Mouse (Mus musculus) intestine, embryonic 14.5 days (tissue): Measurements from ENCODE around the gene Mgat4b. TPM values are rescaled to one million over a fixed set of nuclear protein-coding genes. Genes with fewer than 3 reads are reported as not detected.
"Not testable (repeated sequence)": the region's sequence is repeated elsewhere in the genome, so short reads cannot be mapped to it uniquely, and the experiment has no call there.

Experiments used
- ATAC-seq: fragments of 200-750 bp; cut with Nextera tagmentation; replicated peaks from 2 replicates; pipeline ENCODE4 v1.8.0; 2017; ENCODE audit warnings: low read depth, moderate number of reproducible peaks, moderate TSS enrichment, moderate library complexity; ENCODE audit not compliant: low FRiP score, low TSS enrichment
- DNase-seq: peaks from one replicate; pipeline ENCODE4 v3.0.0-alpha.2; 2018; ENCODE audit warnings: low spot score
- H3K27ac ChIP-seq: fragments of 300-500 bp; sonication (generic); 2 replicates; pipeline ENCODE4 v1.5.1; 2014; ENCODE audit warnings: low read depth, mild to moderate bottlenecking, control low read depth
- H3K27me3 ChIP-seq: fragments of 300-500 bp; sonication (generic); replicated peaks from 2 replicates; pipeline ENCODE4 v1.6.1; 2014; ENCODE audit warnings: low read length, control low read depth; ENCODE audit not compliant: control insufficient read depth, insufficient read depth
- H3K36me3 ChIP-seq: fragments of 300-500 bp; sonication (generic); 2 replicates; pipeline ENCODE4 v1.6.1; 2014; ENCODE audit warnings: low read length, control low read depth; ENCODE audit not compliant: control insufficient read depth, insufficient read depth
- H3K4me1 ChIP-seq: fragments of 300-500 bp; sonication (generic); replicated peaks from 2 replicates; pipeline ENCODE4 v1.6.1; 2014; ENCODE audit warnings: low read length, control low read depth, mixed read lengths; ENCODE audit not compliant: control insufficient read depth, insufficient read depth
- H3K4me2 ChIP-seq: fragments of 300-500 bp; sonication (generic); 2 replicates; pipeline ENCODE4 v1.6.1; 2014; ENCODE audit warnings: low read length
- H3K4me3 ChIP-seq: fragments of 300-500 bp; sonication (generic); 2 replicates; pipeline ENCODE4 v1.5.1; 2014; ENCODE audit warnings: low read depth, low read length, control low read depth, mixed read lengths
- H3K9ac ChIP-seq: fragments of 300-500 bp; sonication (generic); 2 replicates; pipeline ENCODE4 v1.6.1; 2014; ENCODE audit warnings: mild to moderate bottlenecking, low read length
- H3K9me3 ChIP-seq: fragments of 300-500 bp; sonication (generic); 2 replicates; pipeline ENCODE4 v1.6.1; 2016; ENCODE audit warnings: low read length, control low read depth; ENCODE audit not compliant: control insufficient read depth
- WGBS: fragments of 180-500 bp; shearing (Covaris S2); extraction: QIAGEN DNeasy Blood & Tissue Kit; methylation state at CpG from one replicate; pipeline ENCODE4 v1.1.7; 2014; 5-methylcytosine and 5-hydroxymethylcytosine counted together
- polyA plus RNA-seq: library from polyadenylated mRNA; unstranded; fragments of >200 nt; fragmentation: Nextera tagmentation; extraction: Ambion mirVana; gene quantifications from 2 replicates; pipeline ENCODE4 v1.2.1, GENCODE M21; 2014

The Mgat4b gene
- polyA plus RNA-seq, result 13.3 and 24.4 TPM in 2 replicates

DNA sequence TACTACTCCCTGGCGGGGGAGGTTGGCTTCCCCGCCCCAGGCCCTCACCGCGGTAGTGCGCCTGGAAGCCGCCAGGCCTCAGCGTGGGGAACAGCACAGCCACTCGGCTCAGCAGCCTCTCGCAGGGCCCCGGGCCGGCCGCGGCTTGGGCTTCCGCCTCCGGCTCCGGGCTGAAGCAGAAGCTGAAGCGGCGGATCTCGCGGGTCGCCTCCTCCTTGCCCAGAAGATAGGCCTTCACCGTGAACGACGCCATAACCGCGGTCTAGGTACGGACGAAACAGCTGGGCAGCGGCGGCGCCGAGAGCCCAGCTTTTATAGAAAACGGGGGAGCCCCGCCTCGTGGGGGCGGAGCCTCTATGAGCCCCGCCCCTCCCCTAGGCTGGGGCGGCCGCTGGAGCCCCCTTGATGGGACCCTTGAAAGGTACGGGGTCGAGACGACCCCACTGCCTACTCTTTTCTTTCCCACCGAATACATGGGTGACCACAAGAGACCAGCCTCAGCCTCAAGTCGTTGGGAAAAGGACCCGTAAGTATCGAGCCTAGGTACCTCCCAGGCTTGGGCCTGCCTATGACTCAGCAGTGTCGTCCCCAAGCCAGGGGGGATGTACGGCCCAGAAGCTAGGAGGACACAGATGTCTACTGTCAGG lies at the start of gene Mgat4b, which contains the start of gene Sqstm1:
Gene Mgat4b, plus strand, starts transcription at position 386 of the 647 bp plus-strand sequence.
Gene Sqstm1, minus strand, starts transcription at position 323 of the 647 bp plus-strand sequence.
- ATAC-seq (peak; percentile 76), DNase-seq (peak; percentile 95)
- Histone ChIP-seq H3K4me3 (peak within 1 kb of the TSS; percentile 96), H3K9me3 (no peaks in the 10 kb centered on the region), H3K9ac (peak within 1 kb of the TSS; percentile 97), H3K27ac (peak within 1 kb of the TSS; percentile 99), H3K36me3 (peaks cover 22% of the 10 kb centered on the region), H3K4me2 (peak within 1 kb of the TSS; percentile 66), H3K4me1 (peaks cover 13% of the 10 kb centered on the region), H3K27me3 (no peaks in the 10 kb centered on the region)
- WGBS, result under 1% methylated on average over 48 of the region's 48 CpGs

DNA sequence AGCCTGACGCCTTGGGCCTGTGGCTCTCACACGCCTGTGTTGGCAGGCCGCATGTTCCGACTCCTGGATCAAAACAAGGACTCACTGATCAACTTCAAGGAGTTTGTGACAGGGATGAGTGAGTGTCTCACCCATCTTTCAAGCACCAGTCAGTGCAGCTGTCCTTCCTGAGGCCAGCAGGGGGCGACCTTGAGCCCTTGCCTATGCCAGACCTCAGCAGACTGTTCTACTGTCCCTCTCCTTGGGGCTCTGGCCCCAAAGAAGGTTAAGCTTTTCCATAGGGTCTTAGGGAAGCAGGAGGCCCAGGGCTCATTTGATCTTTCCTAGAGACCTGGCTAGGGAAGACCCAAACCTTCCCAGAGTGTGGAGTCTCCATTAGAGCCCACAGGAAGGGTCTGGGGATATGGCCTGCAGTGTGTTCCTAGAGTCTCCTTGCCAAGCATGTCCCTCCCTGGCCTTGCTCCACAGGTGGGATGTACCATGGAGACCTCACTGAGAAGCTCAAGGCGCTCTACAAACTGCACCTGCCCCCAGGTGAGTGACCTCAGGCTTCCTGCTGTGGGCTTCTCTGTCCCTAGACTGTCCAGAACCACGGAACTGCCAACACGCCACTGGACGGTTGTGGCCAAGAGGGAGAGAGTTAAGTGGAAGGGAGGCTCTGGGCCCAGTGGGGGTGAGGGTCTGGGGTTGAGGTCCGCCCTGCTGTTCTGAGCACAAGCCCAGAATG lies 48.9 kb upstream of the Mgat4b start:
- no peak overlapping the region for H3K4me3 ChIP-seq
- H3K9ac ChIP-seq, result no peak overlapping the region
- no peaks in the 10 kb centered on the region for H3K4me1 ChIP-seq
- H3K27me3 ChIP-seq, result no peaks in the 10 kb centered on the region
- no peak overlapping the region for H3K4me2 ChIP-seq
- no peak overlapping the region for H3K27ac ChIP-seq
- ATAC-seq (0 out of 2 replicates have a peak, but pooled peaks have one; percentile 7), DNase-seq (peak; percentile 70)
- peaks cover 82% of the 10 kb centered on the region for H3K36me3 ChIP-seq
- 62% methylated on average over 10 of the region's 10 CpGs for WGBS
- no peaks in the 10 kb centered on the region for H3K9me3 ChIP-seq

DNA sequence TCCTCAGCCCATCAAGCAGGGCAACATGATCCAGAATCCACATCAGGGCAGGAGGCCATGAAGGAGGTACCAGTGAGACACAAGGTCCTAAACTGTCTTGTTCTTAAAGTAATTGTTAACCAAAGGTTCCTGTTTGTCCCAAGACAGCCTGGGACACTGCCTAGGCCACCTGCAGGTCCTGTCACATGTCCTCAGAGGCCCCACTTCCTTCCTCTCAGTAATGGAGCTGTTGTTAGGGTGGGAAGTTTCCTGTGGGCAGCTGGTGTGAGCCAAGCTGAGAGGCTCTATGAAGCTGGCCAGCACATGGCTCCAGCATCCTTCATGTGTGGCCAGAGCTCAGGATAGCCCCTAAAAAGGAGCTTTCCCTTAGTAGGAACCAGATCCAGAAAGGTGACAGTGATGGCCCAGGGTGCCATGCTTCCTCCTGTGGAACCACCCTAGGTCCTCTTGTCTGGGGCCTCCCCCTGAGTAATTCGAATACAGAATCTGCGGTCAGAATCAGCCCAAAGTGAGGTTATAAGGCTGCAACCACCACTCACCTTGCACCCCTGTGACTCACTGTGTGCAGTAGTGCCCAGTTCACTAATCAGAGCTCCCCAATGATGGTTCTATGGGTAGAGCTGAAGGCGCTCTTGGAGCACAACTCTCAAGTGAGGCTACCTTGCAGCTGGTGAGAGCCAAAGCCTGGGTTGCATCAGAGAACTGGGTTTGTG lies 48.2 kb upstream of the Mgat4b start:
- no peaks in the 10 kb centered on the region for H3K9me3 ChIP-seq
- H3K36me3 ChIP-seq, result peaks cover 75% of the 10 kb centered on the region
- H3K4me1 ChIP-seq, result no peaks in the 10 kb centered on the region
- ATAC-seq, result no peak
- 91% methylated on average over 3 of the region's 3 CpGs for WGBS
- no peak overlapping the region for H3K9ac ChIP-seq
- no peak overlapping the region for H3K4me2 ChIP-seq
- no peak overlapping the region for H3K27ac ChIP-seq
- no peak for DNase-seq
- H3K4me3 ChIP-seq, result no peak overlapping the region
- no peaks in the 10 kb centered on the region for H3K27me3 ChIP-seq

DNA sequence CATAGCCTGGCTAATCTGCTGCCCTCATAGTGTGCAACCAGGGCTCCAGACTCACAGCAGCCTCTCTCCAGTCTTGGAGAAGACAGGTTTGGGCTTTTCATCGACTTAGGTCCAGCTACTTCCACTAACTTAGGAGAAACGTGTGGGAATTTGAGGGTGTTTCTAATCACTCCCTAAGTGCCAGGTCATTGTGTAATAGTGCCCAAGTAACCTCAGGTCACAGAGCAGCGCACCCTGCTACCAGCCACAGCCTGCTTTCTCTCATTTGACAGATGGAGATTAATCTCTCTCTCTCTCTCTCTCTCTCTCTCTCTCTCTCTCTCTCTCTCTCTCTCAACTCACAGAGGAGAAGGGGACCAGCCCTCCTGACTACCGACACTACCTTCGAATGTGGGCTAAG lies 42.3 kb upstream of the Mgat4b start:
- Histone ChIP-seq H3K9me3 (no peaks in the 10 kb centered on the region), H3K4me2 (no peak overlapping the region), H3K36me3 (peaks cover 62% of the 10 kb centered on the region), H3K4me3 (no peak overlapping the region), H3K27ac (no peak overlapping the region), H3K4me1 (no peaks in the 10 kb centered on the region), H3K27me3 (no peaks in the 10 kb centered on the region), H3K9ac (no peak overlapping the region)
- 87% methylated on average over 5 of the region's 5 CpGs for WGBS
- no peak for DNase-seq
- no peak for ATAC-seq

DNA sequence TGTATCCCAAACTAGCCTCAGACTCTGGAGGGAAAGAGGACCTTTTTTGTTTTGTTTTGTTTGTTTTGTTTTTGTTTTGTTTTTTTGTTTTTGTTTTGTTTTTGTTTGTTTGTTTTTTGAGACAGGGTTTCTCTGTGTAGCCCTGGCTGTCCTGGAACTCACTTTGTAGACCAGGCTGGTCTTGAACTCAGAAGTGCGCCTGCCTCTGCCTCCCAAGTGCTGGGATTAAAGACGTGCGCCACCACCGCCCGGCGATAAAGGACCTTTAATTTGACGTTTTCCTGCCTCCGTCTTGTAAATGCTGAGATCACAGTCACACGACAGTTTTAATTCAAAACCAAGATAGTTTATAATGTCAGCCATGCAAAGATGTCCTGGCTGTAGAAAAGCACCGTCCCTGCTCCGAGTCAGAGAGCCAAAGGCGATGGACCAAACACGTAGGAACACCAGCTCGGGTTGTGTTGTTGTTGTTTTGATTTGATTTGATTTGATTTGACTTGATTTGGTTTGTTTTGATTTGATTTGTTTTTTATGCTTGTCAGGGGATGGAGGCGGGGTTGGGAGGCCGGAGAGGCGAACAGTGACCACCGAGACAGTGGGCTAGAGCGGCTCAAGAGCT lies 36.5 kb upstream of the Mgat4b start, which contains the start of gene Mrnip:
Gene Mrnip, plus strand, starts transcription at position 334 of the 619 bp plus-strand sequence.
- H3K4me1 ChIP-seq, H3K9me3 ChIP-seq, H3K27me3 ChIP-seq, DNase-seq: not testable (repeated sequence)
- H3K27ac ChIP-seq, result peak within 1 kb of the TSS; percentile 54; the same call in 1 of the 2 replicates
- 5% methylated on average over 19 of the region's 19 CpGs for WGBS
- peak; percentile 61 for ATAC-seq
- peak within 1 kb of the TSS; percentile 84 for H3K4me2 ChIP-seq
- H3K36me3 ChIP-seq, result peaks cover 24% of the 10 kb centered on the region
- H3K9ac ChIP-seq, result peak within 1 kb of the TSS; percentile 78
- peak within 1 kb of the TSS; percentile 82 for H3K4me3 ChIP-seq

DNA sequence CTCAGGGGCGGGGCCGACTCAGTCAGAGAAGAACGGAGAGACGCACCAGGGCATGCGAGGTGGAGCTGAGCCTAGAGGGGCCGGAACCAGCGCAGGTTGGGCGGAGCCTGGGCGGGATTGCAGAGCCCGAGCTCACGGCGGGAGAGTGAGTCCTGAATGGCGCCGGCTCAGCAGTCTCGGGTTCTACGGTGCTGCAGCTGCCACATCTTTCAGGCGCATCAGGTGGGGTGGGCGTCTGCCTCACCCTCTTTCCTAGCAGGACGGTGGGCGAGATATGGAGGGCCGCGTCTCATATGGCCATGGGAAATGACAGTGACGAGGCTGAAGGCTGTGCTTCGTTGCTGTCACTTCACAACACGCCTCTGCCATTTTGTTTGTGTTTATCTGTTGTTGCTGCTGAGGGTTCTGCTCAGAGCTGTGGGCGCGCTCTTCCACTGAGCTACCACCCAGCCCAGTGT lies 35.9 kb upstream of the Mgat4b start:
- Histone ChIP-seq H3K27ac (peak overlapping the region; percentile 54; the same call in 1 of the 2 replicates), H3K36me3 (peaks cover 19% of the 10 kb centered on the region), H3K9me3 (no peaks in the 10 kb centered on the region), H3K27me3 (no peaks in the 10 kb centered on the region), H3K4me3 (peak overlapping the region; percentile 82), H3K4me1 (peaks cover 6% of the 10 kb centered on the region), H3K9ac (peak overlapping the region; percentile 78), H3K4me2 (peak overlapping the region; percentile 84)
- peak; percentile 100 for ATAC-seq
- WGBS, result under 1% methylated on average over 27 of the region's 27 CpGs
- peak; percentile 100 for DNase-seq

DNA sequence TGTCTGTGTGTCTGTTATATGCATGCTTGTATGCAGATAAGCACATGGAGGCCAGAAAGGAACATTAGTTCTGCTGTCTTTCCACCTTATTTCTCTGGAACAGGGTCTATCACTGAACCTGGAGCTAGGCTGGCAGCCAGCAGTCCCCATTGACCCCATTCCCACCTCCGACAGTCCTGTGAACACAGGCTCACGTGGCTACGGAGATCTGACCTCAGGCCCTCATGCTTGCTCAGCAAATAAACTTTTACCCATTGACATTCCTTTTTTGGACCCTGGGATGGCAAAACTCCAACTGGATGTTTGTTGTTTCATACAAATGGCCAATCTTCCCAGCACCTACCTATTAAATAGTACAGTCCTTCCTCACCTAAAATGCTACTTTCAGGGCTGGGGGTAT lies 34.3 kb upstream of the Mgat4b start:
- ATAC-seq (no peak), DNase-seq (no peak)
- H3K9me3 ChIP-seq, result no peaks in the 10 kb centered on the region
- H3K4me1 ChIP-seq, result peaks cover 6% of the 10 kb centered on the region
- no peak overlapping the region for H3K4me3 ChIP-seq
- H3K27ac ChIP-seq, result no peak overlapping the region
- no peaks in the 10 kb centered on the region for H3K27me3 ChIP-seq
- no peak overlapping the region for H3K9ac ChIP-seq
- H3K36me3 ChIP-seq, result peaks cover 8% of the 10 kb centered on the region
- WGBS, result 65% methylated on average over 3 of the region's 3 CpGs
- no peak overlapping the region for H3K4me2 ChIP-seq

DNA sequence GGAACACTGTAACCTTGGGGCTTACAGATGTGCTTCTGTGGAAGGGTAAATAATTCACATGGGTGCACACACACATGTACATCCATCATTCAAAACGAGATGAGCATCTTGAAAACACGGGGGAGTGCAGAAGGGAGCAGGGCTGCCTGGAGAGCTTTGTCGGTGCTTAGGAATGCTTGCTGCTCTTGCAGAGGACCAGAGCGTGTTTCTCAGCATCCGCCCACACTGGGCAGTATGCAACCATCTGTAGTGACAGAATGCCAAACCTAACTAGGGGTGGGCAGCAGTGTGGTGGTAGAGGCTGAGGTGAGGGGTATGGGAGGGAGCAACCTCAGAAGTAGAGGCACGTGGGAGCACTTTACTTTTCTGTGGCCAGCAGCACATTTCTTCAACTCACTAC lies 33.6 kb upstream of the Mgat4b start:
- Histone ChIP-seq H3K27ac (no peak overlapping the region), H3K4me2 (no peak overlapping the region), H3K4me3 (no peak overlapping the region), H3K4me1 (peaks cover 6% of the 10 kb centered on the region), H3K9ac (no peak overlapping the region), H3K36me3 (peaks cover under 1% of the 10 kb centered on the region; the same call in 1 of the 2 replicates), H3K27me3 (no peaks in the 10 kb centered on the region), H3K9me3 (no peaks in the 10 kb centered on the region)
- no peak for DNase-seq
- ATAC-seq, result no peak
- 71% methylated on average over 6 of the region's 6 CpGs for WGBS
